ENCODE assay signal across 8 mouse cellular contexts in genomic region chr10:45086637-45087036, GRCm38 (mm10). TPM values are rescaled to one million over a fixed set of nuclear protein-coding genes. Genes with fewer than 3 reads are reported as not detected.
DNase-seq lines count a peak whose midpoint lies in the region; ATAC-seq and TF ChIP-seq lines count a peak whose summit lies in the region.

No protein-coding gene starts in this region.

- peak; percentile 40 for DNase-seq in hindbrain, embryonic 10.5 days (ENCODE audit: low spot score)
- peak in 1 of 2 experiments; percentile 30 for DNase-seq in spleen, adult 2 months (ENCODE audit: low read depth in 1 of 2, low spot score in 2 of 2)
- no peak for DNase-seq in spleen, postnatal 36 days (ENCODE audit: low spot score in 2 of 2)
- DNase-seq in embryo, embryonic 11 days: peak; percentile 56
- no peak for DNase-seq in midbrain, postnatal 0 days (ENCODE audit: low spot score)
- DNase-seq in urinary bladder, adult 2 months (ENCODE audit: low spot score): no peak
- DNase-seq in cerebellum, adult 9-11 months: no peak

- H3K27me3 ChIP-seq in hindbrain, embryonic 10.5 days (ENCODE audit: insufficient read depth, poor library complexity, severe bottlenecking): no peaks in the 10 kb centered on the region
- no peaks in the 10 kb centered on the region for H3K27me3 ChIP-seq in hindbrain, embryonic 13.5 days
- no peaks in the 10 kb centered on the region for H3K27me3 ChIP-seq in spleen, adult 2 months (ENCODE audit: control insufficient read depth, insufficient read depth, low read length)
- no peaks in the 10 kb centered on the region for H3K27me3 ChIP-seq in midbrain, postnatal 0 days (ENCODE audit: insufficient read depth, low read length)

- ATAC-seq in hindbrain, embryonic 13.5 days (ENCODE audit: low FRiP score): no peak
- ATAC-seq in midbrain, postnatal 0 days (ENCODE audit: low FRiP score): no peak

- TF ChIP-seq POLR2A in spleen, adult 2 months (IDR thresholded peaks at IDR 0.05; ENCODE audit: low read depth, low read length): no peak

- H3K36me3 ChIP-seq in hindbrain, embryonic 10.5 days: peaks cover 39% of the 10 kb centered on the region
- peaks cover 3% of the 10 kb centered on the region; the same call in 1 of the 2 replicates for H3K36me3 ChIP-seq in hindbrain, embryonic 13.5 days
- no peaks in the 10 kb centered on the region for H3K36me3 ChIP-seq in spleen, adult 2 months (ENCODE audit: control insufficient read depth, insufficient read depth, low read length)
- 0 out of 2 replicates have a peak, but pooled peaks cover 3% of the 10 kb centered on the region for H3K36me3 ChIP-seq in midbrain, postnatal 0 days (ENCODE audit: insufficient read depth, low read length)

- no peak overlapping the region for H3K9ac ChIP-seq in hindbrain, embryonic 13.5 days
- H3K9ac ChIP-seq in midbrain, postnatal 0 days (replicated peaks; ENCODE audit: low read length, poor library complexity, severe bottlenecking): no peak overlapping the region

- 59% methylated on average over 5 of the region's 5 CpGs for WGBS in hindbrain, embryonic 10.5 days
- WGBS in hindbrain, embryonic 13.5 days: 60% methylated on average over 5 of the region's 5 CpGs
- WGBS in spleen, adult 2 months: 64% methylated on average over 5 of the region's 5 CpGs
- WGBS in midbrain, postnatal 0 days: 55% methylated on average over 5 of the region's 5 CpGs

- no peaks in the 10 kb centered on the region for H3K9me3 ChIP-seq in hindbrain, embryonic 10.5 days
- H3K9me3 ChIP-seq in hindbrain, embryonic 13.5 days: no peaks in the 10 kb centered on the region
- no peaks in the 10 kb centered on the region for H3K9me3 ChIP-seq in midbrain, postnatal 0 days (ENCODE audit: low read length)

- peak; percentile 40; the same call in 1 of the 2 replicates for TF ChIP-seq CTCF in spleen, adult 2 months (IDR thresholded peaks at IDR 0.05; ENCODE audit: extremely low read depth, insufficient read depth, insufficient read length, insufficient replicate concordance)
- peak; percentile 55 for TF ChIP-seq CTCF in midbrain, postnatal 0 days (IDR thresholded peaks at IDR 0.05)

- no peak overlapping the region for H3K4me2 ChIP-seq in hindbrain, embryonic 13.5 days
- no peak overlapping the region for H3K4me2 ChIP-seq in midbrain, postnatal 0 days (ENCODE audit: low read depth, low read length, poor library complexity, severe bottlenecking)

- no peak overlapping the region for H3K27ac ChIP-seq in hindbrain, embryonic 10.5 days
- no peak overlapping the region for H3K27ac ChIP-seq in hindbrain, embryonic 13.5 days
- no peak overlapping the region for H3K27ac ChIP-seq in spleen, adult 2 months (ENCODE audit: insufficient read depth, low read length)
- H3K27ac ChIP-seq in midbrain, postnatal 0 days (ENCODE audit: low read depth, low read length): no peak overlapping the region

- peaks cover 18% of the 10 kb centered on the region for H3K4me1 ChIP-seq in hindbrain, embryonic 10.5 days (replicated peaks)
- H3K4me1 ChIP-seq in hindbrain, embryonic 13.5 days (replicated peaks): peaks cover 23% of the 10 kb centered on the region
- no peaks in the 10 kb centered on the region for H3K4me1 ChIP-seq in spleen, adult 2 months (ENCODE audit: control insufficient read depth, insufficient read depth, insufficient read length)
- H3K4me1 ChIP-seq in midbrain, postnatal 0 days (ENCODE audit: insufficient read depth, low read length): no peaks in the 10 kb centered on the region

- no peak overlapping the region for H3K4me3 ChIP-seq in hindbrain, embryonic 10.5 days
- H3K4me3 ChIP-seq in hindbrain, embryonic 13.5 days: no peak overlapping the region
- H3K4me3 ChIP-seq in spleen, adult 2 months (ENCODE audit: extremely low read depth, insufficient read depth, insufficient read length): no peak overlapping the region
- no peak overlapping the region for H3K4me3 ChIP-seq in midbrain, postnatal 0 days (ENCODE audit: low read depth, low read length)

RNA-seq across cellular contexts. Expression of gene Prep, which starts 19.6 kb away (rescaled TPM):
- 34.0 and 38.3 TPM in 2 replicates for polyA plus RNA-seq in hindbrain, embryonic 10.5 days (2016; fragmentation: Nextera tagmentation; extraction: Ambion mirVana)
- polyA plus RNA-seq in hindbrain, embryonic 13.5 days (2015; fragmentation: Nextera tagmentation; extraction: Ambion mirVana): 24.8 and 25.2 TPM in 2 replicates
- polyA plus RNA-seq in spleen, adult 2 months (2012; rRNA removed): 5.2 and 6.9 TPM in 2 replicates
- 23.8 and 25.6 TPM in 2 replicates for total RNA-seq in midbrain, postnatal 0 days (2014; rRNA removed)
- 21.1 and 21.5 TPM in 2 replicates for polyA plus RNA-seq in midbrain, postnatal 0 days (2015; fragmentation: Nextera tagmentation; extraction: Ambion mirVana)
- 10.7 and 11.9 TPM in 2 replicates for polyA plus RNA-seq in urinary bladder, adult 2 months (2012; rRNA removed)

Comparison
In these comparisons a context has a peak if more than half of its experiments do, and no peak if none do; other contexts are left out.
1. DNase-seq: peak in hindbrain, embryonic 10.5 days (single experiment) and embryo, embryonic 11 days (single experiment); none in spleen, postnatal 36 days (0 of 2), midbrain, postnatal 0 days (single experiment), urinary bladder, adult 2 months (single experiment) and cerebellum, adult 9-11 months (single experiment).